Mouse (Mus musculus): ENCODE measurements around the gene Camk2d.

Gene Camk2d

DNA sequence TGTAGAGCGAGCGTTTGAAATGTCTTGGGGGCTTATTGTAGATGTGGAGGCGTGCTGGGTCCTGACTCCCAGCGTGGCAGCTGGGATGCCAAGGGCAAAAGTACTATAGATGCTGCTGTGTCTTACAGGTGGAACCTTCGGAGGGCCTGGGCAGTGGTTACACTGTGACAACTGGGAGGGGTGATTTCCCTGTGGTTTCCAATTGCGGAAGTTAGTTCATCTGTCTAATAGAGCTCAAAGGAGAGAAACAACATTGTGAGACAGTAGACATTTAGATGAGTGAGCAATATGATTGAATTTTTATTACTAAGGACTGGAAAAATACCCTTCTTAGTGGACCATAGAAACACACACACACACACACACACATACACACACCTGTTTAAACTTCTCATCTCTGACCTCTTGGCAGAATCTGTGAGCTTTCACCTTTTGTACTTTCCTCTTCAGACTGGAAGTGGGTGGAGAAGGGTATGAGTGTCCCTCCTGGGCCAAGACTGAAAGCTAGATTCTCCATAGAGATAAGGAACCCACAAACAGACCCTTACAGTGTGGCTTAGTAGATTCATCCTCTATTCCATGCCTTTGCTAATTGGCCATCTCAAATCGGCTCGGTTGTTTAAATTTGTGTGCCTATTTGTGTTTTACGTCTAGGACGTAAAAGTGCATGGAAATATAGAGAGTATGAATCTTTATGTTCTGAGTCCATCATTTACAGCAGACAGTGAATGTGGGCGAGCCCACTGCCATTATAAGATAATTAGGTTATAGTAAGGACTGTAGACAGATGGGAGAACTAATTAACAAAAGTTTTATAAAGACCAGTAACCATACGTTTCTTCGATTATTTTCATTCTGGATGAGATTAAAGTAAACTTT, 94.8 kb downstream of the Camk2d start:
- no peak for DNase-seq (ENCODE audit: low spot score in 2 of 2)

DNA sequence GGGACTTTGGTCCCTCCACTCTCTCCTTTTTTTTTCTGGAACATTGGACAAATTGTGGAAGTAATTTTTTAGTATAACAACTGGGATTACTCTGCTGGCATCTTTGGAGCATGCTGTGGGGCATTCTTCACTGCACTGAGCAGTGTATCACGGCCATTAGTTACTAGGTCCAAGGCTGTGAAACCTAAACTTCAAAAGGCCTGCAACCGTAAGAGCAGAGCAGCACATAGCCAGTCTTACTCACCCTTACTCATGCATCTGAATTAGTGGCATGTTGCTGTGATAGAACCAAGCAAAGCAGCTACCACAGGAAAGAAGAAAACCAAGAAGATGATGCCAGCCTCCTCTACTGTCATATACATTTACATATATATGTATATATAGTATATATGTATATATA, 95.5 kb downstream of the Camk2d start:
- no peak for DNase-seq (ENCODE audit: low spot score in 2 of 2)

DNA sequence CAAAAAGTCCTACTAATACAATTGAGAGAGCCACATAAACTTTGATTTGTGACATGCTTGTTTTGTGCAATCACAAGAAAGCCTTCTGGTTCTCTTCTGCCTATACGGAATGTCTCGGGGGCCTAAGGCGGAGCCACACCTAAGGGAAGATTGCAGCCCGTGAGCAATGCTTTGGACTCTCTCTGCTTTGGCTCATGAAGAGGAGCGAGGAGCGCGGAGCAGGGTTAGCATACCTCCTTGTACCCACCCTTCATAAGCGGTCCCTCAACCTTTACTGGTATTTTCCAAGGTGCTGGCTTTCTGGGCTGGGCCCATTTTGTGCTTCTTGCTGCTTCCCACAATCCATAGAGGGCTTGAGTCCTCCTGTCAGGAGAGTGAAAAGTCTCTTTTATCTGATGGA, 96.7 kb downstream of the Camk2d start:
- DNase-seq (ENCODE audit: low spot score in 2 of 2): no peak

DNA sequence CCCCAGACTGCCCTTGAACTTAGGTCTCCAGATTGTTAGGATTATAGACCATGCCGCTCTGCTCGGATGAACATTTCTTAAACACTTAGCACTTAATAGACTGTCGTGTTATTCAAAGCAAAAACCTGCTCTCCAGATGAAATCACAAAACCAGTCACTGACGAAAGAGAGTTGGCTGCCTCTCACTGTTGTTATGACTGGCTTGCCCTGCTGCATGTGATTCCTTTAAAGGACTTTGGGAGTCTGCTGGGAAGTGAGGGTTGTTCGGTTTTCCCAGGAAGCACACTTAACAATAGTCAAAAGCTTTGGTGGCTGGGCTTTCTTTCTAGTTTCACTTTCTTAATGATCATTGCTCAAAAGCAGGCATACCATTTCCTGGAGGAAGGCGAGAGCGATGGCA, 97.2 kb downstream of the Camk2d start:
- DNase-seq (ENCODE audit: low spot score in 2 of 2): no peak

DNA sequence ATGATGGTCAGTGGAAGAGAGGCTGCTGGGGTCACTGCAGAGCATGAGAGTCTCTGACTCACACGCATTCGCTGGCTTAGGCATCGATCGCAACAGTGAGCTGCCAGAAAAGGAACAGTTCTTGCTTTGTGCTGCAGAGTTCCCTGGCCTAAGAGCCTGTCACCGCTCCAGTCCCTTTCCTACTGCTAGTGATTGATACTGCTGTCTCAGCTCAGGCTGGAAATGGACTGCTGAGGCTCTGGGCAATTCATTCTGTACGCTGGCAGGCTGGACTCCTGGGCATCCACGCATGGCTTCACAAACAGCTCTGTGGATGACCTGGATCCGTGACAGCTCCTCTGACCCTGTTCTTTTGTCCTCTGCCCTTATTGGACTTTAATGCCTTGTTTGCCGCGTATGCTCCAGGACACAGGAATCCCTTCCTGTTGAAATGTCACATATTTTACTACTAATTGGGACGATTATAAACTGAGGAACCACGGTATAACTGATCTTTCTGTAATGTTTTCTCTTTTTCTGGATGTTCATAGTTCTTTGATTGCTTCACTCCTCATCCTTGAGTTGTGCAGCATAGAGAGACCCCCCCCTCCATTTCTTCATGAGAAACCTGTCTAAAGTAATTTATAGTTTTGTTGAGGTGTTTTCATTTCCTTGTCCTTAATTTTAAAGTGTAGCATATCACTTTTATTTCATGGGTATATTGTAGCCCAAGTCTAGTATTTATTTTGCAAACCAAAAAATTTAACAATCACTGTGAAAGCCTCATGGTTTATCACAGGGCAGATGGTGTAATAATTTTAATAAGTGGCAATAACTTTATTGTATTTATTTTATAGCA, 99.6 kb downstream of the Camk2d start:
- peak; percentile 45 to 74 for DNase-seq (ENCODE audit: low spot score in 2 of 2)

DNA sequence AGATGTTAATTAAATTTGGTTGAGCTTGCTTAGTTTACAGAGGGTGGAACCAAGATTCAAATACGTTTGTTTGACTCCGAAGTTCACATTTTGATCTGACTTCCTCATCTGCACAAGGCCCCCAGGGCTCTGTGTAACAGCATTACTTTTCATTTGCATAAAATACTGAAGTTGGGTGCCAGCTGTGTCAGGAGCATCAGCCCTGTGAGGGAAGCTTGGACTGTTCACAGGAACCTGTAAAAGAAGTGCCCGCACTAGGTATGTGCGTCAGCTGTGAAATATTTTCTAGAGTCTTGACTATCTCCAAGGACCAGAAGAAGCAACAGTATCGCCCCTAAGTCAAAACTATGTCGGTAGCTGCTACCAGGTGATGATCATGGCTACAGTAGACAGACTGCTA, 100.5 kb downstream of the Camk2d start:
- DNase-seq (ENCODE audit: low spot score in 2 of 2): no peak

DNA sequence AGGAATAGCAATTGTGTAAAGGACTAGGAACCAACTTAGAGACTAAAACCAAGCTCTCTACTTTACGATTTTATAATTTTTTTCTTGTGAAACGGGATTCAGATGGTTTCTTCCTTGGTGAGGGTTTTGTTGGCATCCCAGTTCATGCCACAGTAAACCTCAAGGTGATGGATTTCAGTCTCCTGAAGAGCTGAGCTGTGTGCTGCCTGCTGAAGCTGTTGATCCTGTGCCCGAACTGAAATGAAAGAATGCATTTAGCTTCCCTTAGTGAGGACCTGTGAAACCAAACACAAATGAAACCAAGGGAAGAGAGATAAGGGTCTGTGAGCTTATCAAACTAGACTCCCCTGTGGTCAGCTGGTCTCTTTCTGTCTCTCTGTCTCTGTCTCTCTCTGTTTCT, 103.6 kb downstream of the Camk2d start:
- no peak for DNase-seq (ENCODE audit: low spot score in 2 of 2)

DNA sequence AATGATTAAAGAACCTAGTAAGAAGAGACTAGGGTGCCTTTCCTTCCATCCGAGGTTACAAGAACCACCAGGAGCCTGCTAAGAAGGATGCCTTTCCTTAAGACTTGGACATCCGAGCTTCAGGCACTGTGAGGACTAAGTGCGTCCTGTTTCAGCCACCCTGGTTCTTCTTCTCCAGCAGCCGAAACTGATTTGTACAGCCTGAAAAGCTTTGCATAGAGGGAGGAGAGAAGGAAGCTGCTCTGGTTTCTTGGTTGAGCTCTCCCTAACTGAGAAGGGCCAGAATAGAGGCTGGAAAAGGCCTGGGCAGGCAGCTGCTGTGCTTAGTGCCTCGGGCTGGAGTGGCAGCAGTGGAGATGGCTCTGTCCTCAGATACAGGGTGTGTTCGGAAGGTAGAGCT, 105.0 kb downstream of the Camk2d start:
- DNase-seq (ENCODE audit: low spot score in 2 of 2): no peak

DNA sequence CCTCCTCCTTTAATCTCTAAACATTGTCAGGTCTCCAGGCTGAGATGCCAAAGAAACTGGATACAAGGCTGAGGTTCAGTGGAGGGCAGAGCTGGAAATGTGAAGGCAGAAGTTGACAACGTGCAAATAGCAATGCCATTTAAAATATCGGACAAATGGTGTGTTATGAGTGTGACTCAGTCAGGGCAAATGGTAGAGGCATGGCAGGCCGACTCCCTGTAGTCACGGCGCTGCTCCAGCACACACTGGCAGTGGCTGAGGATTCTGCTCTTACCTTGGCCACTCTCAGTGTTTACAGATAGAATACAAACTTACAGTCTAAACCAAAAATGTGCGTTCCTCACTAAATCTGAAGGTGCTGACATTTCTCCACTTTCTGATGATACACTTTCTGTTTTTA, 105.5 kb downstream of the Camk2d start:
- no peak for DNase-seq (ENCODE audit: low spot score in 2 of 2)

DNA sequence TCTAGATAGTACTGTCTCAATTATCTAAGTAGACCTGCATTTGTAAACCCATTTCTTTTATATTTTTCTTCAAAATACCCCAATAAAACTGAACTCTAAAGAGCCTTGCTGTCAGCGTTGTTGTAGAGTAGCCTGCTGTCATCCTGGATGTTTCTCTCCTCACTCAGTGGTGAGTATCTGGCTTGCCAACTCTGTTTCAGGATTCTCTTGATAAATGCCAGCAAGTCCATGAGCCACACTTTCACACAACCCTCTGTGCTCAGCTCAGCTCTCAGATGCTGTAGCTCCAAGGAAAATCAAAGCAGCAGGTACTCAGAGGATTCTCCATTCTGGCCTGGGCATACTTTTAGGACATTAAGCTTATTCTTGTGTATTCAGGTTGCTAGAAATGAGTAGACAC, 109.4 kb downstream of the Camk2d start:
- DNase-seq (ENCODE audit: low spot score in 2 of 2): no peak

DNA sequence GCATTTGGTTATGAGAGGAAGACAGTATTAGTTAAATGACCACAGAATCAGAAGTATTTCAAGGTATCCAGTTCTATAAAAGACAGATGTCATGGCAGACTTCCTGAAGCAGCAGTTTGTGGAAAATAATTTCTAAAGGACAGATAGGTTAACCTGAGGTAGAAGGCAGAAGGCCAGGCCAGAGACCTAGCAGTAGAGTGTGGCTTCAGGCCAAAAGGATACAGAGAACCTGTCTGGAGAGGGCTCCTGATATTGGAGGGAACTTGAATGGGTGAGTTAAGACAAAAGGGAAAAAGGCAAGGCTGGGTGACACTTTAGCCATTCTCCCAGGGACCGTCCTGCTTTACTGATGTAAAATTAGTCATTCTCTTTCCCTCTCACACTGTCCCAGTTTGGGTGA, 118.2 kb downstream of the Camk2d start:
- DNase-seq (ENCODE audit: low spot score in 2 of 2): no peak

DNA sequence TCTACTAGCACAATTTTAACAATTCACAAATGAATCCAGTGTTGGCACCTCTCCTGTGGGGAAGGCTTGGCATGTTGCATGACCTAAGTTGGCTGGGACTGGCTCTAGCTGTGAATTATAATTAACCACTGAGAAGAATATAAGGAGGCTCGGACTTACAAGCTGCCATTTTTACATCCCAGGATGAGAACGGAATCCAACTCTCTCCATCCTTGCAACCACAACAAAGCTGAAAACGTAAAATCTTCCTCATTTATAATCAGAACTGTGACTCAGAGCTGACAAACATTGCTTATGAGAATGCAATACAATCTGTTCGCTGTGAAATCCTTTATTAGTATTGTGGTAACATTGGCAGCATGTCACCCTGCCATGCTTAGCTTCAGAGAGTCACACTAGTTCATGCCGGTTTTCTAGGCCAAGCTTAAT, 126.9 kb downstream of the Camk2d start:
- peak in 1 of 2 experiments; percentile 59 for DNase-seq (ENCODE audit: low spot score in 2 of 2)

DNA sequence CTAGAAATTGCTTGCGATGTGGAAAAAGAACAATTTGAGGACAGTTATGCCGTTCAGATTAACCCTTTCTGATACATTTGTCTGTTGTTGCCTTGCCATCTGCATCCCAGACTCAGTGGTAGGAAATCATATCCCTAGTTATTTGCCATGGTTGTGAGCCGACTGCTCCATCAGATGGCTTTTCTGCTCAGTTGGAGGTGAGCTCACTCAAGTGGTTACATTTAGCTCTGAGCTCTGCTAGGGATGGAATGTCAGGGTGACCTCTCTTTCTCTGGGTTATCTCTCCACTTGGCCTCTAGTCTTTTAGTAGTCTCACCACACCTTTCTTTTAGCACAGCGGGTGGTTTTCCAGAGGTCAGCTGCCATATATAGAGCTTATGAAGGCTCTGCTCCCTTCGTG, 127.4 kb downstream of the Camk2d start:
- DNase-seq (ENCODE audit: low spot score in 2 of 2): no peak

DNA sequence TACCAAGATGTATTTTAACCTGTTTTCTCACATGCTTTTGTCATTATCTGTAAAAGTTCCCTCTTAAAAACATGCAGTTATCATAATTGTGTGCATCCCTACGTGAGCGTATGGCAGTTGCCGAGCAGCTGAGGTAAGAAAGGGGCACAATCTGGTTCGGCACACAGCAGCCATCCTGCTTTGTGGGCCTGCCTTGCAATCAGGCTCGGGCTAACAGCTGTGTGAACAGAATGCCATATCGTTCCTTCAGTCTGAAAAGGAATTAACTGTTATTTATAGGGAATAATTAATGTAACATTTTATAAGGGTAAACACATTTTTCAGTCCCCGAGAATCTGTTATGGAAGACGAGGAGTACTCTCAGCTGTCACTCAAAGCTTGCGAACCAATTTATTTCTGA, 129.5 kb downstream of the Camk2d start:
- DNase-seq (ENCODE audit: low spot score in 2 of 2): no peak

DNA sequence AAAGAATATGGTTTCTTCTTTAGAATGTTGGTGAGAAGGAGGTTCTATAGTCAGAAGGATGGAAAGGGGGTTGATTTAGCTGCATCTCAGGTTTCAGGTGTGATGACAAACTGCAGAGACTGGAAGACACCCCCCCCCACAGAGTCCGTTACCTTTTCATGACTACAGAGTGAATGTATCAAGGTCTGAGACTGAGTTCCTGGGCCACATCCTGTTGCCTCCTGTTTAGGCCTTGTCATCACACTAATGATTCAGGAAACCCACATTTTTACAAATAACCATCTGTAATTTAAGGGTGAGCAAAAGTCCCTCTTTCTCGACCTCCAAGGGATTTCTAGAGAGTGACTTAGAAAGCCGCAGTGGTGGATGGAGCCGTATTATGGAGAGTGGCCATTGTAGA, 131.3 kb downstream of the Camk2d start:
- DNase-seq (ENCODE audit: low spot score in 2 of 2): no peak

DNA sequence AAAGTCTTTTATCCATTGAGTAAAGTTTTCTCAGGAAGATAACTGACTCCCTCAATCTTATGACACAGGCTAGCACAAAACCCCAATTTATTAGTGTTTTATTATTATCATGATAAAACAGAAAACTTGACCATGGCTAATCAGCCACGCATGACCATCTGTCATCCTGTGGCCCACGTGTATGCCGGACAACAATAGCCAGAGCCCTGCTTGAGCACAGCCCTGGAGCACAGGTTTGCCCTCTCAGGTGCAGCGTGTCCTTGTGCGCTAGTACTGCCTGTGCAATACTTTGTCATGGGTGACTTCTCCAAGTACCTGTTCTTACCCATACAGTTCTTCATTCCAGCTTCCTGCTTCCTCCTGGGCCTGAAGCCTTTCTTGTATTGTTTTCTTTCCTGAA, 134.3 kb downstream of the Camk2d start:
- DNase-seq (ENCODE audit: low spot score in 2 of 2): no peak

DNA sequence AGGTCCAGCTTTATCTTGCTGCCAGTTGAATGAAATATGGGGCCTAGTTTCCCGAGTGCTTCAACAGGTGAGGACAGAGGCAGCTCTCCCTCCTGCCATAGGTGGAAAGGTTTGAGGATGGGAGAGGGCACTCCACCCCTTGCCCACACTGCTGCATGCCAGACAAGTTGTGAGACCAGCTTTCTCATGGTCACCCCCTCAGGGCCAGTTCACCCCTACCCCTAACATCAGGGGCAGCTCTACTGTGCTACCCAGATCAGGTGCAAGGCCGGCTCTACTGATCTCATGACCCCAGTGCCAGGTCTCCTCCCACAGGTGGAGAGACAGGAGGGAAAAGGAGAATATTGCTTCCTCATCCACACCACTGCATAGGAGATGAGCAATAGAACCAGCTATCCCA, 136.2 kb downstream of the Camk2d start:
- DNase-seq (ENCODE audit: low spot score in 2 of 2): no peak

DNA sequence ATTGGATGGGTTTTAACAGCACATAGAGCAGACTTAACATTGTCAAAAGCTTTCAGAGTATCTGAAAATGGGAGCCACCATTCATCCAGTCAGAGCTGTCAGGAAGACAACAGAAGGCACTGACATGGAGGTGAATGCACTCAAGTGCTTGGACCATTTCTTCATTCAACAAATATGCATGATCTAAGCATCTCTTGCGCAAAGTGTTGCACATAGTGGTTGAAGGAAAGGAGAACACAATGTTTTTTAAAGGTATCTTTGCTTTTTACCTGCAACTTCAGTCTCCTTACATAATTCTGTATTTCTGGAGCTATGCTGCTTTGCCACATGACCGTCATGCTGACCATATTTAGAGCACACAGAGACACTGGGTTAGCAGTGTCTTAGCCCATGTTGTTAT, 138.4 kb downstream of the Camk2d start:
- DNase-seq (ENCODE audit: low spot score in 2 of 2): no peak

DNA sequence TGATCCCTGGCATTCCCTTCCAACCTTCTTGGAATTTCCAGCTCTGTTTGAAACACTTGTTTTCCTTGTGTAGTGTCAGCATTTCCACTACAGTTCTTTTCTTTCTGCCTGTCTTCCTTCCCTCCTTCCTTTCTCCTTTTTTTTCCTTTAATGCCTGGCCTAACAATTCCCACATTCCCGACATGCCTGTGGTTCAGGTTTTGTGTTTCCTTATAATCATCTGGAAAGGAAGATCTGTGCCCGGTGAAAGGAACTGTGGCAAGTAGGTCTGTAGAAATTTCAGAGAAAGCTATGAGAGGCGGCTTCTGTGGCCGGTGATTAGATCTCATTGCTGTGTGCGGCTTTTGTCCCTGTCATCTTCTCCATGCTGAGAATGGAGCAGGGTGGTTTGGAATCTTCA, 139.1 kb downstream of the Camk2d start:
- DNase-seq (ENCODE audit: low spot score in 2 of 2): no peak

DNA sequence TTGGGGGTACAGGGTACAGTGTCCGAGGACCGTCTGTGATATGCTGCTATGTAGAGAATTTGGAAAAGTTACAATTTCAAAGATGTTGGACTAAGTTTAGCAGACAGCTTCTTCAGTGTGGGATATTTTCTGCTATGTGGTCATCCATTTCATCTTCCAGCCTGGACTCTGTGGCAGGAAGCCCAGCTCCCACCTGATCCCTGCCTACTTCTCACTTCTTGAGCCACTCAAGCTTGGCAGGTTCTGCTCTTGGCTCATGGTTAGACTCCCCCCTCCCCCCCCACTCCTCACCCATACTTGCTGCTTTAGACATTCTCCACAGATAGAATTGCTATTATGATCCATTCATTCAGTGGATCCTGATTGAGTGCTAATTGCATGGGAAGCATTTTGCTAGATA, 141.0 kb downstream of the Camk2d start:
- DNase-seq (ENCODE audit: low spot score in 2 of 2): no peak

DNA sequence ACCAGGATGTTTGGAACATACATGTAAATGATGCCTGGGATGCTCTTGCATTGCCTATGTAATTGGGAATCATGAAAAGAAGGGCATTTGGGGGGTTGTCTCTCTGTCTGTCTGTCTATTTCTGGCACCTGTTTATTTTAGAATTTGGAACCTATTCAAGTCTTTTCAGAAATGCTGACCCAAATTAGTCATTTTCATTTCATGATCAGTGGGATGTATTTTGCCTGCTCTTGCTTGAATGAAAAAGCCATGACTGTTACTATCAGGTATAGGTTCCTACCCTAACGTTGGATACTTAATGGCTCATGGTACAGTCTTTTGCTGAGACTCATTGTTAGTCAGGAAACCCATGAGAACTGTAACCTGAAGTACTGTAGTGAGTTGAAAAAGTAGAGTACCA, 144.0 kb downstream of the Camk2d start:
- no peak for DNase-seq (ENCODE audit: low spot score in 2 of 2)

DNA sequence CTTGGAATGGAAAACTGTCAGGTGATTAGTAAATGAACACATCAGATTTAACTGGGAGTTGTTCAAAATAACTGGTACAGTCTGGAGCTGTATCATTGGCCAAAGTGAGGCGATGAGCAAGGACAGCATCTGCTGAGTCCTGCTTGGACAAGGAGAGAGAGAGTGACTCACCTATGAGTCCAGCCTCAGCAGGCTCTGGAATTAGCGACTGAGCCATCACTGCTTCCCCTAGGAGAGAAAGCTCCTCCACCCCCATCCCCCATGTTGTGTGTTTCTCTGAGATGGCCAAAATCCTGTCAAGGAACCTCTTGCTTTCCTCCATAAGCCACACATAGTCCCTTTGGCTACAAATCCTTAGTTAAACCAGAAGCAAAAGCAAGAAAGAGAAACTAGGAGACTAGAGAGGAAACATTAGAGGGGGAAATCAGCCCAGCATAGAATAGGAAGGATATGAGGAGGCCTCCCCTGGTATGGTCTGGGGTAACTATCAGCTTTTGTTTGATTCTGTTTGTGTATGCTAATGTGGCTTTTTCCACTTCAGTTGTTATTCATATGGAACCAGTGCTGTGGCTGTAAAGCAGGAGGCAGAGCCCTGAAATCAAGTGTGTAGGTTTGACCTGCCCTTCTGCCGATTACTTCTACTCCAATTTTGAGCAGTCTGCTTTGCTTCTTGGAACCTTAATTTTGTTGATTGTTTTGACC, 148.5 kb downstream of the Camk2d start:
- DNase-seq (ENCODE audit: low spot score in 2 of 2): no peak

Data from left cerebral cortex, adult 9 months (tissue).